Comparison of ENCODE assay signal across 22 mouse cellular contexts in the genomic region with DNA sequence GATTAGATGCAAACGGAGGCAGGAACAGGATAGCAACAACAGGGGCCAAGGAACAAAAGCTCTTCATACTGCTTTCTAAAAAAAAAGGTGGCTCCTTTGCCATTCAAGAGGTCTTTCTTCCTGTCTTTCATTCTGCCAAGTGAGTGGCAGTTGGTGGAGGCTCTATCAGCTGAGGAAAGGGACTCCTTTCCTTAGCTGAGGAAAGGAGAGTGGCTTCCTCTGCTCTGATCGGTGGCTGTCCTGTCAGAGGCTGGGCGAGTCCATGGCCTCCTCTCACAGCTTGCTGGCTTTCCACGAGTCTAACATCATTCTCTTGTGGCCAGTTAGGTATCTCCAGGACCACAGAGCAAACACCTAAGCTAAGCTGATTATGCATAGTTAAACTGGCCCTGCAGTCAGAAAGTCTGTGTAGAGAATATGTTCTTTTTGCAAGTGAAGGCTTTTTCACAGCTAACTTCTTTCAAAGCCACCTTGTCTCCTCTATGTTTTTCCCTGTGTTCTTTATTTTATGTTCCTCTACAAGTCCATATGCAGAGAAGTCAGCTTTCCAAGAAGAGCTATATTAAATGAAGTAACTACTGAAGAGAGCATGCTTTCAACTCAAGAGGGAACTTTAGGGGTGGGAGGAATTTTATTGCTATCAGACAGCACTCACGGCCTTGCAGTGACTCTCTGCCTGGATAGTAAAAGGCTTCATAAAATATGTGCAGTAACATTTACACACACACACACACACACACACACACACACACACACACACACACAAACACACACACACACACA.
DNase-seq lines count a peak whose midpoint lies in the region; ATAC-seq and TF ChIP-seq lines count a peak whose summit lies in the region.
"Had no signal": no experiment of that assay in that cellular context is flagged by ENCODE, and none has a peak within 500 bp of the region (broad histone marks: within the 10 kb centered on the region; RNA-seq: fewer than 3 reads in every experiment).

No protein-coding gene starts in this region.

- intact Hi-C loops in heart, adult 2 months (cut with DNase I): no loop called here

- H3K36me3 ChIP-seq in heart, embryonic 14.5 days (ENCODE audit: control insufficient read depth, insufficient read depth, low read length): peaks cover 4% of the 10 kb centered on the region; the same call in 1 of the 2 replicates
- H3K36me3 ChIP-seq in heart, adult 2 months (ENCODE audit: control insufficient read depth, insufficient read depth, low read length): peaks cover 4% of the 10 kb centered on the region
- no peaks in the 10 kb centered on the region for H3K36me3 ChIP-seq in lung, embryonic 16.5 days (ENCODE audit: control insufficient read depth, insufficient read depth, low read length)
- H3K36me3 ChIP-seq in intestine, embryonic 16.5 days (ENCODE audit: control insufficient read depth, insufficient read depth, low read length): no peaks in the 10 kb centered on the region
- H3K36me3 ChIP-seq: midbrain, embryonic 13.5 days had no signal

- no peaks in the 10 kb centered on the region; the same call in 1 of the 2 replicates for H3K79me2 ChIP-seq in heart, adult 2 months (replicated peaks; ENCODE audit: control insufficient read depth, insufficient read depth, low read length)

- no peak overlapping the region for H3K9ac ChIP-seq in heart, embryonic 14.5 days (ENCODE audit: low read length)
- no peak overlapping the region for H3K9ac ChIP-seq in heart, adult 2 months (ENCODE audit: low read depth, low read length)
- no peak overlapping the region for H3K9ac ChIP-seq in lung, embryonic 16.5 days (ENCODE audit: low read length)
- H3K9ac ChIP-seq in intestine, embryonic 16.5 days (ENCODE audit: low read depth, low read length): peak overlapping the region; percentile 53; the same call in 1 of the 2 replicates
- H3K9ac ChIP-seq: embryonic facial prominence, embryonic 13.5 days; hindbrain, embryonic 12.5 days; midbrain, embryonic 13.5 days had no signal

- no peak for DNase-seq in heart, adult 2 months
- DNase-seq in lung, postnatal 14 days: no peak
- no peak for DNase-seq in urinary bladder, postnatal 36 days (ENCODE audit: low spot score in 2 of 2)
- DNase-seq: adrenal gland, adult 8-10 months; cerebellum, adult 18-20 months; cerebellum, postnatal 14 days; gastrocnemius, postnatal 14 days; kidney, adult 8-10 months; kidney, postnatal 10 days; left cerebral cortex, postnatal 4 days; right cerebral cortex, postnatal 14 days; spleen, adult 18-20 months had no signal

- H3K27me3 ChIP-seq in heart, embryonic 14.5 days (ENCODE audit: control insufficient read depth, insufficient read depth, low read length): no peaks in the 10 kb centered on the region
- no peaks in the 10 kb centered on the region for H3K27me3 ChIP-seq in heart, adult 2 months (ENCODE audit: control insufficient read depth, insufficient read depth, low read length)
- H3K27me3 ChIP-seq in lung, embryonic 16.5 days (ENCODE audit: control insufficient read depth, insufficient read depth, low read depth, low read length): no peaks in the 10 kb centered on the region
- H3K27me3 ChIP-seq in intestine, embryonic 16.5 days (replicated peaks; ENCODE audit: control insufficient read depth, insufficient read depth, low read length): no peaks in the 10 kb centered on the region
- H3K27me3 ChIP-seq: embryonic facial prominence, embryonic 13.5 days; hindbrain, embryonic 12.5 days; midbrain, embryonic 13.5 days had no signal

- TF ChIP-seq CTCF in heart, adult 2 months (IDR thresholded peaks at IDR 0.05): no peak

- TF ChIP-seq POLR2A in heart, adult 2 months (IDR thresholded peaks at IDR 0.05; ENCODE audit: insufficient read depth, low read depth, low read length): no peak

- H3K9me3 ChIP-seq in heart, embryonic 14.5 days (ENCODE audit: control insufficient read depth, low read length): no peaks in the 10 kb centered on the region
- no peaks in the 10 kb centered on the region for H3K9me3 ChIP-seq in lung, embryonic 16.5 days (ENCODE audit: control insufficient read depth, low read length)
- H3K9me3 ChIP-seq in intestine, embryonic 16.5 days (ENCODE audit: control insufficient read depth, low read length): no peaks in the 10 kb centered on the region
- H3K9me3 ChIP-seq: embryonic facial prominence, embryonic 13.5 days; heart, embryonic 10.5 days; hindbrain, embryonic 12.5 days; midbrain, embryonic 13.5 days had no signal

- peak overlapping the region; percentile 5 to 15; a peak in 1 of 4 replicates for H3K27ac ChIP-seq in heart, embryonic 14.5 days (replicated peaks in 1 of 2; ENCODE audit: control insufficient read depth in 1 of 2, insufficient read depth in 1 of 2, low read depth in 2 of 2, low read length in 2 of 2)
- H3K27ac ChIP-seq in heart, adult 2 months: no peak overlapping the region
- no peak overlapping the region for H3K27ac ChIP-seq in lung, embryonic 16.5 days (ENCODE audit: low read length)
- H3K27ac ChIP-seq in intestine, embryonic 16.5 days (ENCODE audit: low read length): peak overlapping the region; percentile 49; the same call in 1 of the 2 replicates
- H3K27ac ChIP-seq: embryonic facial prominence, embryonic 13.5 days; heart, embryonic 10.5 days; hindbrain, embryonic 12.5 days; midbrain, embryonic 13.5 days had no signal

- WGBS in heart, embryonic 14.5 days: 40% methylated on average over 5 of the region's 5 CpGs
- whole genome bisulfite sequencing in heart, adult 2 months: 42% methylated on average over 5 of the region's 5 CpGs
- WGBS in lung, embryonic 16.5 days: 43% methylated on average over 5 of the region's 5 CpGs
- 60% methylated on average over 5 of the region's 5 CpGs for WGBS in intestine, embryonic 16.5 days

- peaks cover 12 to 45% of the 10 kb centered on the region in 2 experiments for H3K4me1 ChIP-seq in heart, embryonic 14.5 days (ENCODE audit: control insufficient read depth in 2 of 2, insufficient read depth in 2 of 2, low read length in 2 of 2)
- peaks cover 6% of the 10 kb centered on the region; the same call in 1 of the 2 replicates for H3K4me1 ChIP-seq in heart, adult 2 months (ENCODE audit: control insufficient read depth, insufficient read depth, low read length)
- peaks cover 13% of the 10 kb centered on the region for H3K4me1 ChIP-seq in lung, embryonic 16.5 days (replicated peaks; ENCODE audit: control insufficient read depth, insufficient read depth, low read length)
- H3K4me1 ChIP-seq in intestine, embryonic 16.5 days (ENCODE audit: control insufficient read depth, insufficient read depth, low read length): no peaks in the 10 kb centered on the region
- H3K4me1 ChIP-seq: midbrain, embryonic 13.5 days had no signal

- H3K4me3 ChIP-seq in heart, embryonic 14.5 days (ENCODE audit: control insufficient read depth in 1 of 2, insufficient read depth in 1 of 2, low read depth in 1 of 2, low read length in 2 of 2): no peak overlapping the region
- no peak overlapping the region for H3K4me3 ChIP-seq in heart, adult 2 months
- H3K4me3 ChIP-seq in lung, embryonic 16.5 days (ENCODE audit: low read length): no peak overlapping the region
- H3K4me3 ChIP-seq in intestine, embryonic 16.5 days (ENCODE audit: low read length): peak overlapping the region; percentile 36
- H3K4me3 ChIP-seq: embryonic facial prominence, embryonic 13.5 days; heart, embryonic 10.5 days; hindbrain, embryonic 12.5 days; midbrain, embryonic 13.5 days had no signal

- no peak for ATAC-seq in heart, embryonic 14.5 days (ENCODE audit: insufficient number of reproducible peaks, insufficient read depth, low FRiP score, low read depth)
- ATAC-seq in lung, embryonic 16.5 days (ENCODE audit: low read depth): peak; percentile 45; the same call in 1 of the 2 replicates
- peak; percentile 82 for ATAC-seq in intestine, embryonic 16.5 days
- ATAC-seq in megakaryocyte progenitor cell, adult 5-6 weeks (replicated peaks; ENCODE audit: poor library complexity): peak; percentile 31; the same call in 1 of the 2 replicates
- ATAC-seq: activated CD4-positive, CD25-positive, alpha-beta regulatory T cell, adult 4 months; forebrain, embryonic 16.5 days; midbrain, embryonic 13.5 days had no signal

- TF ChIP-seq EP300 in heart, adult 2 months (IDR thresholded peaks at IDR 0.05; ENCODE audit: insufficient read depth, low read depth, low read length): no peak

- H3K4me2 ChIP-seq in heart, embryonic 14.5 days (ENCODE audit: low read length): no peak overlapping the region
- H3K4me2 ChIP-seq in lung, embryonic 16.5 days (ENCODE audit: low read depth, low read length): no peak overlapping the region
- peak overlapping the region; percentile 44 for H3K4me2 ChIP-seq in intestine, embryonic 16.5 days (ENCODE audit: low read depth, low read length)
- H3K4me2 ChIP-seq: embryonic facial prominence, embryonic 13.5 days; hindbrain, embryonic 12.5 days; midbrain, embryonic 13.5 days had no signal

Comparison
In these comparisons a context has a peak if more than half of its experiments do, and no peak if none do; other contexts are left out.
1. H3K27ac ChIP-seq: peak in heart, embryonic 14.5 days (2 of 2) and intestine, embryonic 16.5 days (single experiment); none in heart, adult 2 months (single experiment) and lung, embryonic 16.5 days (single experiment).